Mouse (Mus musculus): ENCODE data around the gene Brcc3. TPM values are rescaled to one million over a fixed set of nuclear protein-coding genes. Genes with fewer than 3 reads are reported as not detected.
"Not testable (repeated sequence)": the region's sequence is repeated elsewhere in the genome, so short reads cannot be mapped to it uniquely, and the experiment has no call there.

Gene Brcc3
- polyA plus RNA-seq, 1 experiment from 2014 or later: 71.8 TPM

DNA sequence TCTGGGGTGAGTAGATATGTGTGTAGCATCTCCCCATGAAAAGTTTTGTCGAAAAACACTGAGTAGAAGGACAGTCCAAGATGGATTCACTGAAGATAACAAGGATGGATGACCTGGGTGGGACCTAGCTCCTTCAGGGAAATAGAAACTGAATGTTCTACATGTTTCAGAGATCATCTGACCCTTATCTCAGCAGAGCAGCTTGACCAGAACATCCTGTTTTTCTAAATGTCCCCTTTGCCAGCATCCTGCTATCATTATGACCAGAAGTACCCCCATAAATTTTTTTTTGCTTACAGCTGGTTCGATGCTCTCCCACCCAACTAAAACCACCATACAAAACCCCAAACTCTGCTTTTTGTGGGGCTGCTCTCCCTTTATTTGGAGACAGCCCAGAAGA lies 13.8 kb upstream of the Brcc3 start:
- no peak for ATAC-seq (ENCODE audit: low FRiP score)
- H3K9me3 ChIP-seq (ENCODE audit: control insufficient read depth, low read length): no peaks in the 10 kb centered on the region
- no peak overlapping the region for H3K9ac ChIP-seq (ENCODE audit: low read depth, low read length)
- H3K27ac ChIP-seq (ENCODE audit: low read depth, low read length): no peak overlapping the region
- no peaks in the 10 kb centered on the region for H3K4me1 ChIP-seq (replicated peaks; ENCODE audit: control insufficient read depth, insufficient read depth, low read length)
- H3K27me3 ChIP-seq (ENCODE audit: control insufficient read depth, insufficient read depth, low read length): no peaks in the 10 kb centered on the region
- H3K4me2 ChIP-seq (replicated peaks; ENCODE audit: low read depth, low read length): no peak overlapping the region
- H3K36me3 ChIP-seq (ENCODE audit: control insufficient read depth, insufficient read depth, low read length): no peaks in the 10 kb centered on the region
- H3K4me3 ChIP-seq (ENCODE audit: low read depth, low read length): no peak overlapping the region
- DNase-seq (ENCODE audit: low spot score): no peak
- 86% methylated on average over 2 of the region's 2 CpGs for WGBS

- ATAC-seq (ENCODE audit: low FRiP score) (no peak), DNase-seq (ENCODE audit: low spot score) (no peak)
These were observed 13.1 kb upstream of the Brcc3 start for GRCm38 (mm10) chrX:75403350-75403749.

DNA sequence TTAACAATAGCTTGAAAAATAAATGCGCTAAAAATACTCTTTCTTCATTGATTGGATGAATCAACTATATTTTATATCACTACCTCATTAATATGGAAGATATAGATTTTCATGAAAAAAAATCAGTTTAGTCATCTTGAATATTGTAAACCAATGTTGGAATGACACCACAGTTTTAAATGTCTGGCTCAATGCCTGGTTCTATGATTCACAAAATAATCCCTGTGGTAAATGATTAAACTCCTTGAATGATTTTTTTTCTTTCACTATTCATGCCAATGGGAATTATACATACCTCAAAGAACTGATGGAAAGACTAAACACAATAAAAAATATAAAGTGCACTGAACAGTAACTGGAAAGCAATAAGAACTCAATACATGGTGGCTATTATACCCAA lies 6.7 kb upstream of the Brcc3 start:
- Histone ChIP-seq H3K4me2 (replicated peaks; ENCODE audit: low read depth, low read length) (no peak overlapping the region), H3K4me1 (replicated peaks; ENCODE audit: control insufficient read depth, insufficient read depth, low read length) (no peaks in the 10 kb centered on the region), H3K4me3 (ENCODE audit: low read depth, low read length) (no peak overlapping the region), H3K36me3 (ENCODE audit: control insufficient read depth, insufficient read depth, low read length) (no peaks in the 10 kb centered on the region), H3K27me3 (ENCODE audit: control insufficient read depth, insufficient read depth, low read length) (no peaks in the 10 kb centered on the region), H3K9me3 (ENCODE audit: control insufficient read depth, low read length) (no peaks in the 10 kb centered on the region), H3K27ac (ENCODE audit: low read depth, low read length) (no peak overlapping the region), H3K9ac (ENCODE audit: low read depth, low read length) (no peak overlapping the region)
- DNase-seq (ENCODE audit: low spot score) (no peak), ATAC-seq (ENCODE audit: low FRiP score) (no peak)
- 97% methylated on average over 1 of the region's 1 CpGs for WGBS

More at GRCm38 (mm10) chrX:75403350-75403749, 13.1 kb upstream of the Brcc3 start:
- H3K9me3 ChIP-seq (ENCODE audit: control insufficient read depth, low read length): no peaks in the 10 kb centered on the region
- H3K27ac ChIP-seq (ENCODE audit: low read depth, low read length): no peak overlapping the region
- H3K27me3 ChIP-seq (ENCODE audit: control insufficient read depth, insufficient read depth, low read length): no peaks in the 10 kb centered on the region
- no peaks in the 10 kb centered on the region for H3K4me1 ChIP-seq (replicated peaks; ENCODE audit: control insufficient read depth, insufficient read depth, low read length)
- H3K4me3 ChIP-seq (ENCODE audit: low read depth, low read length): no peak overlapping the region
- H3K9ac ChIP-seq (ENCODE audit: low read depth, low read length): no peak overlapping the region
- no peak overlapping the region for H3K4me2 ChIP-seq (replicated peaks; ENCODE audit: low read depth, low read length)
- H3K36me3 ChIP-seq (ENCODE audit: control insufficient read depth, insufficient read depth, low read length): no peaks in the 10 kb centered on the region

- no peaks in the 10 kb centered on the region for H3K9me3 ChIP-seq (ENCODE audit: control insufficient read depth, low read length)
- H3K27me3 ChIP-seq (ENCODE audit: control insufficient read depth, insufficient read depth, low read length): no peaks in the 10 kb centered on the region
- no peaks in the 10 kb centered on the region for H3K36me3 ChIP-seq (ENCODE audit: control insufficient read depth, insufficient read depth, low read length)
- no peak overlapping the region for H3K4me3 ChIP-seq (ENCODE audit: low read depth, low read length)
- H3K27ac ChIP-seq (ENCODE audit: low read depth, low read length): no peak overlapping the region
- 88% methylated on average over 1 of the region's 1 CpGs for WGBS
- no peaks in the 10 kb centered on the region for H3K4me1 ChIP-seq (replicated peaks; ENCODE audit: control insufficient read depth, insufficient read depth, low read length)
- H3K9ac ChIP-seq (ENCODE audit: low read depth, low read length): no peak overlapping the region
- ATAC-seq (ENCODE audit: low FRiP score): no peak
- no peak overlapping the region for H3K4me2 ChIP-seq (replicated peaks; ENCODE audit: low read depth, low read length)
- DNase-seq (ENCODE audit: low spot score): no peak
These were observed 38.2 kb downstream of the Brcc3 start for GRCm38 (mm10) chrX:75454597-75454996.

DNA sequence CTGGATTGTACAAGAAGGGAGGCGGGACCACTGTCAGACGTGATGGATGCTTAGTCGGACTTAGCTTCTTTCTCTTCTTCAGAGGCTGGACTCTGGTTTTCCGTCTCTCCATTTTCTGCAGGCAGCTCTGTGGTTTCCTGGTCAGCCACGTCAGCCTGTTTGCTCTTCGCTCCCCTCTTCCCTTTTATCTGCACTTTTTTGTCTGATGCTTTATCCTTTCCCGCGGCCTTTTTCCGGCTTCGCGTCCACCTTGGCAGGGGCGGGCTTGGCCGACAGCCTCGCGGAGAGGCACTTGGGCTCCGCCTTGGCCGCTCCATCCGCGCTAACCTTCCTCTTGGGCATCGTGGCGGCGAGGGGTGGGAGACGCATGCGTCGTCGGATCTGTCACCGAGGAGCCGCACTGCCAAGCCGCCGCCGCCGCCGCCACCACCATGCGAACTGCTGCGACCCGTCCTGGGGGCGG lies 58.8 kb downstream of the Brcc3 start:
- H3K4me3 ChIP-seq (ENCODE audit: low read depth, low read length): peak overlapping the region; percentile 14; the same call in 1 of the 2 replicates
- not testable (repeated sequence) for H3K4me1 ChIP-seq (replicated peaks; ENCODE audit: control insufficient read depth, insufficient read depth, low read length); H3K36me3 ChIP-seq (ENCODE audit: control insufficient read depth, insufficient read depth, low read length); H3K9me3 ChIP-seq (ENCODE audit: control insufficient read depth, low read length); H3K27ac ChIP-seq (ENCODE audit: low read depth, low read length); H3K27me3 ChIP-seq (ENCODE audit: control insufficient read depth, insufficient read depth, low read length); H3K9ac ChIP-seq (ENCODE audit: low read depth, low read length)
- H3K4me2 ChIP-seq (replicated peaks; ENCODE audit: low read depth, low read length): peak overlapping the region; percentile 31
- DNase-seq (ENCODE audit: low spot score) (peak; percentile 74), ATAC-seq (ENCODE audit: low FRiP score) (peak; percentile 92)
- 16% methylated on average over 36 of the region's 37 CpGs for WGBS

DNA sequence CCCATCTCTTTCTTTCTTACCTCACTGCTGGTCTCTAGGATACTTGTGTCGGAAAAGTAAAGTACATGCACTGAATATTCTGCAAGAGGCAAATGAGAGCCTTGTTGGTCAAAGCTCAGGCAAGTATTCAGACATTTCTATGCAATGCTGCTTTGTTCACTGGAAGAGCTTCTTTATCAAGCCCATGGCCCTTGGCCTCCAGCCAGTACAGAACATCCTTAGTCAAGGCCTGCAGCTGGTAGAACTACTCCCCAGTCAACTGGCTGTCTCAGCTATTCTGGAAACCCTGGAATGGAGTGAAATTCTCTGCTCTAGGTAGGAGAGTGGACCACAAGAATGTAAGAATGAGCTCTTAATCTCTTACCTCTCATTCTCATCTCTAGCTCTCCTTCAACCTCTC lies 73.5 kb downstream of the Brcc3 start:
- no peaks in the 10 kb centered on the region for H3K9me3 ChIP-seq (ENCODE audit: control insufficient read depth, low read length)
- no peak for DNase-seq (ENCODE audit: low spot score)
- 84% methylated on average over 1 of the region's 1 CpGs for WGBS
- no peak overlapping the region for H3K27ac ChIP-seq (ENCODE audit: low read depth, low read length)
- no peak overlapping the region for H3K4me2 ChIP-seq (replicated peaks; ENCODE audit: low read depth, low read length)
- no peak overlapping the region for H3K9ac ChIP-seq (ENCODE audit: low read depth, low read length)
- no peaks in the 10 kb centered on the region for H3K36me3 ChIP-seq (ENCODE audit: control insufficient read depth, insufficient read depth, low read length)
- H3K27me3 ChIP-seq (ENCODE audit: control insufficient read depth, insufficient read depth, low read length): no peaks in the 10 kb centered on the region
- H3K4me3 ChIP-seq (ENCODE audit: low read depth, low read length): no peak overlapping the region
- no peaks in the 10 kb centered on the region for H3K4me1 ChIP-seq (replicated peaks; ENCODE audit: control insufficient read depth, insufficient read depth, low read length)
- no peak for ATAC-seq (ENCODE audit: low FRiP score)

Other genes starting within 250 kb of the Brcc3 start
- gene Fundc2, start 34.2 kb upstream of the Brcc3 start, polyA plus RNA-seq (2014; fragmentation: Nextera tagmentation; extraction: Ambion mirVana): 37.5 and 44.6 TPM in 2 replicates
- gene F8, start 34.0 kb upstream of the Brcc3 start, polyA plus RNA-seq (2014; fragmentation: Nextera tagmentation; extraction: Ambion mirVana): 0.73 and 1.0 TPM in 2 replicates
- gene Cmc4, start within 50 bp of the Brcc3 start, polyA plus RNA-seq (2014; fragmentation: Nextera tagmentation; extraction: Ambion mirVana): 20.6 and 27.9 TPM in 2 replicates
- gene Mtcp1, start within 50 bp of the Brcc3 start, polyA plus RNA-seq (2014; fragmentation: Nextera tagmentation; extraction: Ambion mirVana): 10.2 and 11.6 TPM in 2 replicates
- 297 and 300 TPM in 2 replicates for gene Vbp1, start 97.7 kb downstream of the Brcc3 start, polyA plus RNA-seq (2014; fragmentation: Nextera tagmentation; extraction: Ambion mirVana)
- 13.7 and 15.6 TPM in 2 replicates for gene Rab39b, start 161.6 kb downstream of the Brcc3 start, polyA plus RNA-seq (2014; fragmentation: Nextera tagmentation; extraction: Ambion mirVana)